Mouse (Mus musculus): ENCODE results near the gene Cfdp1.

GRCm38 (mm10) chr8:111727553-111727952 lies 126.5 kb downstream of the Cfdp1 start:
- TF ChIP-seq POLR2A (IDR thresholded peaks at IDR 0.05; ENCODE audit: low read depth, low read length) (no peak), CTCF (IDR thresholded peaks at IDR 0.05; ENCODE audit: borderline replicate concordance, insufficient read depth, low read length) (no peak)
